Mouse (Mus musculus): ENCODE measurements at regions not wholly inside any gene's neighbourhood (a gene's known extent, or its start where the extent isn't known, plus 50 kb on each side); places are given as distances from the start of the nearest gene placed in this dataset.

DNA sequence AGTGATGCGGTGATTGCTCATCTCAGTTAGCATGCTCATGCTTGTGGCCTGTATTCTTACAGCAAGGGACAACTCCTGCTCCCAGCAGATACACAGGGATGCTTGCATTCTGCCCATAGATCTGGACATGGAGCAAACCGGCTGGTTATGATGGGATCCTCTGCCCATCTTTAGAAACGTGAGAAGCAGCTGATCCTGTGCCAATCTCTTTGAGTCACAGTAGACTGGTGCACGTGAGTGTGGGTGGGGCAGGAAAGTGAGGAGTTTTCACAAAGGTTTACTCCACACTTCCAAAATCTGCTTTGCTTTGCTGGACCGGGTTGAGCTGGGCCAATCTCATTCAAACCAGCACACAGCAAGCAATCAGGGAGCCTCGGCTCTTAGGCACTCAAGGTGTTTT lies 93.5 kb upstream of the Arhgap28 start:
- 85% methylated on average over 6 of the region's 6 CpGs for WGBS
- TF ChIP-seq CTCF (IDR thresholded peaks at IDR 0.05; ENCODE audit: extremely low read depth, insufficient read depth, insufficient read length, insufficient replicate concordance): no peak

DNA sequence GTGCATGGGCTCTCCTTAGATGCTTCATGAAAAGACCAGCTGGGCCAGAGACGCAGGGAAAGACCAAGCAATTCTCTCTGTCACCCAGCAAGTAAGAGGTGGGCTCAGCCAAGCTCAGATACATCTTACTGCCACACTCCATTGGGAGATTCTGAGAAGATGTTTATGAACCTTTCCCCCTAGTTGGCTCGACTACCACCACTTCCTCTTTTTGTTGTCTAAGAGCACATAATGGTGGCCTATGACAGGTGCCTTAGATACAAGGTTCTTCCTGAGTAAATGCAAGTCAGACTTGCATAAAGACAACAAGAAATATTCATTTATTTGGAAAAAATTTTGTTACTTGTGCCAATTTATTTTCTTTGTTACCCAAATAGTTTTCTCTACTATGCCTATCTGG lies 96.2 kb upstream of the Arhgap28 start:
- H3K4me1 ChIP-seq (ENCODE audit: control insufficient read depth, insufficient read depth, insufficient read length): 0 out of 2 replicates have a peak, but pooled peaks cover 2% of the 10 kb centered on the region
- no peak overlapping the region for H3K4me3 ChIP-seq (ENCODE audit: extremely low read depth, insufficient read depth, insufficient read length)
- no peaks in the 10 kb centered on the region for H3K27me3 ChIP-seq (ENCODE audit: control insufficient read depth, insufficient read depth, low read length)
- 34% methylated on average over 2 of the region's 2 CpGs for WGBS
- TF ChIP-seq CTCF (IDR thresholded peaks at IDR 0.05; ENCODE audit: extremely low read depth, insufficient read depth, insufficient read length, insufficient replicate concordance) (no peak), POLR2A (IDR thresholded peaks at IDR 0.05; ENCODE audit: low read depth, low read length) (no peak)
- no peaks in the 10 kb centered on the region for H3K36me3 ChIP-seq (ENCODE audit: control insufficient read depth, insufficient read depth, low read length)
- DNase-seq (ENCODE audit: low read depth in 1 of 2, low spot score in 2 of 2): no peak
- H3K27ac ChIP-seq (ENCODE audit: insufficient read depth, low read length): no peak overlapping the region

More for the DNA sequence above, 93.5 kb upstream of the Arhgap28 start:
- Histone ChIP-seq H3K27me3 (ENCODE audit: control insufficient read depth, insufficient read depth, low read length) (no peaks in the 10 kb centered on the region), H3K4me1 (ENCODE audit: control insufficient read depth, insufficient read depth, insufficient read length) (0 out of 2 replicates have a peak, but pooled peaks cover 2% of the 10 kb centered on the region), H3K27ac (ENCODE audit: insufficient read depth, low read length) (no peak overlapping the region), H3K36me3 (ENCODE audit: control insufficient read depth, insufficient read depth, low read length) (no peaks in the 10 kb centered on the region), H3K4me3 (ENCODE audit: extremely low read depth, insufficient read depth, insufficient read length) (no peak overlapping the region)
- no peak for DNase-seq (ENCODE audit: low read depth in 1 of 2, low spot score in 2 of 2)

DNA sequence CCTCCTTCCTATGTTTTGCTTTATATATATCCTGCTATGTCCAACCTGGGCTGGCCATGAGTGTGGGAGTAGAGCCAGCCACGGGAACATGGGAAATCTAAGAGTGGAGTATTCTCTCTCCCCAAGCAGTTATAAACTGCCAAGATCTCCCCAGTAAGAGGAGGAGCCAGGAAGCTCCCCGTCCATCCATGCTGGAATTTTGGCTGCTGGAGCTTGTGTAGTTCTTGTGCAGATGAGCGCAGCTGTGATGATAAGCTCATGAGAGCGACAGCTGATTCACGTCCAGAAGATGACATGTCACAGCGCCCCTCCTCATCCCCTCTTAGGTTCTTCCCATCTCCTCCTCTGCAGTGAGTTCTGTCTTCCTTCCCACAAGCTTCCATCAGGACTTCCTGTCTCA lies 99.4 kb upstream of the Arhgap28 start:
- H3K36me3 ChIP-seq (ENCODE audit: control insufficient read depth, insufficient read depth, low read length): no peaks in the 10 kb centered on the region
- 84% methylated on average over 6 of the region's 6 CpGs for WGBS
- no peak for DNase-seq (ENCODE audit: low read depth in 1 of 2, low spot score in 2 of 2)
- H3K27ac ChIP-seq (ENCODE audit: insufficient read depth, low read length): no peak overlapping the region
- H3K27me3 ChIP-seq (ENCODE audit: control insufficient read depth, insufficient read depth, low read length): no peaks in the 10 kb centered on the region
- no peak for TF ChIP-seq POLR2A (IDR thresholded peaks at IDR 0.05; ENCODE audit: low read depth, low read length)
- TF ChIP-seq CTCF (IDR thresholded peaks at IDR 0.05; ENCODE audit: extremely low read depth, insufficient read depth, insufficient read length, insufficient replicate concordance): no peak
- H3K4me1 ChIP-seq (ENCODE audit: control insufficient read depth, insufficient read depth, insufficient read length): 0 out of 2 replicates have a peak, but pooled peaks cover 2% of the 10 kb centered on the region
- no peak overlapping the region for H3K4me3 ChIP-seq (ENCODE audit: extremely low read depth, insufficient read depth, insufficient read length)

DNA sequence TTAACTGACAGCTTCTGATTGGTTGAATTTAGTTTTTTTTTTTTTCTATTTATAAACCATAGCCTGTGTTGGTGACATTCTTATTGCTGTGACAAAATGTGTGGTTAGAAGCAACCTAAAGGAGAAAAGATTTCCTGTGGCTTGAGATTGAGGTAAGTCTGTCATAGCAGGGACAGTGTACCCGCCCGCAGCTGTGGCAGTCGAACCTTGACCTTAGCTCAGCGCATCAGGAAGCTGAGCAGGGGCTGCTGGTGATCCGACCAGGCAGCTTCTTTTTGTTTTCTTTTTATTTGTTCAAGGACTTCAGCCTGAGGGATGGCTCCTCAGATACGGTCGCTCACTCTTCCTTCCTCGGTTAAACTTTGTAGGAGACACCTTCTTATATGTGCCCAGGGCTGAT lies 102.4 kb upstream of the Arhgap28 start:
- Histone ChIP-seq H3K27me3 (ENCODE audit: control insufficient read depth, insufficient read depth, low read length) (no peaks in the 10 kb centered on the region), H3K4me3 (ENCODE audit: extremely low read depth, insufficient read depth, insufficient read length) (no peak overlapping the region), H3K27ac (ENCODE audit: insufficient read depth, low read length) (no peak overlapping the region), H3K36me3 (ENCODE audit: control insufficient read depth, insufficient read depth, low read length) (no peaks in the 10 kb centered on the region), H3K4me1 (ENCODE audit: control insufficient read depth, insufficient read depth, insufficient read length) (no peaks in the 10 kb centered on the region)
- DNase-seq (ENCODE audit: low read depth in 1 of 2, low spot score in 2 of 2): no peak
- no peak for TF ChIP-seq POLR2A (IDR thresholded peaks at IDR 0.05; ENCODE audit: low read depth, low read length)
- TF ChIP-seq CTCF (IDR thresholded peaks at IDR 0.05; ENCODE audit: extremely low read depth, insufficient read depth, insufficient read length, insufficient replicate concordance): no peak
- WGBS: 21% methylated on average over 8 of the region's 8 CpGs

DNA sequence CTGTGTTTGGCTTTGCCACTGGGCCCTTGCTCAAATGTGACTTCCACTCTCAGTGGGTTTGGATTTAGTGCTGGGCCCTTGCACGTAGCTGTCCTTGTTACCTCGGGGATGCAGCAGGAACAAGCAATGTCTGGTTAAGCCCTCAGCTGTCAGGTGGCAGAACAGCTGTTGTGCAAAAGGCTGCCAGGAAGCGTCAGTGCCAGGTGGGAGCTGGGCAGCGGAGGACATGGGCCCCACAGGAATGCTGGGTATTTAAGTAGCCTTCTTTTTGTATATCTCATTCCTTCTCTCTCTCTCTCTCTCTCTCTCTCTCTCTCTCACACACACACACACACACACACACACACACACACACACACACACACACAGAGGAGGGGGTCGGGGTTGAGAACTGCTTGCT lies 104.0 kb upstream of the Arhgap28 start:
- Histone ChIP-seq H3K4me3 (ENCODE audit: extremely low read depth, insufficient read depth, insufficient read length) (no peak overlapping the region), H3K27ac (ENCODE audit: insufficient read depth, low read length) (no peak overlapping the region), H3K27me3 (ENCODE audit: control insufficient read depth, insufficient read depth, low read length) (no peaks in the 10 kb centered on the region), H3K4me1 (ENCODE audit: control insufficient read depth, insufficient read depth, insufficient read length) (no peaks in the 10 kb centered on the region), H3K36me3 (ENCODE audit: control insufficient read depth, insufficient read depth, low read length) (no peaks in the 10 kb centered on the region)
- WGBS: 42% methylated on average over 5 of the region's 5 CpGs
- DNase-seq (ENCODE audit: low read depth in 1 of 2, low spot score in 2 of 2): no peak
- TF ChIP-seq POLR2A (IDR thresholded peaks at IDR 0.05; ENCODE audit: low read depth, low read length): no peak
- TF ChIP-seq CTCF (IDR thresholded peaks at IDR 0.05; ENCODE audit: extremely low read depth, insufficient read depth, insufficient read length, insufficient replicate concordance): no peak

DNA sequence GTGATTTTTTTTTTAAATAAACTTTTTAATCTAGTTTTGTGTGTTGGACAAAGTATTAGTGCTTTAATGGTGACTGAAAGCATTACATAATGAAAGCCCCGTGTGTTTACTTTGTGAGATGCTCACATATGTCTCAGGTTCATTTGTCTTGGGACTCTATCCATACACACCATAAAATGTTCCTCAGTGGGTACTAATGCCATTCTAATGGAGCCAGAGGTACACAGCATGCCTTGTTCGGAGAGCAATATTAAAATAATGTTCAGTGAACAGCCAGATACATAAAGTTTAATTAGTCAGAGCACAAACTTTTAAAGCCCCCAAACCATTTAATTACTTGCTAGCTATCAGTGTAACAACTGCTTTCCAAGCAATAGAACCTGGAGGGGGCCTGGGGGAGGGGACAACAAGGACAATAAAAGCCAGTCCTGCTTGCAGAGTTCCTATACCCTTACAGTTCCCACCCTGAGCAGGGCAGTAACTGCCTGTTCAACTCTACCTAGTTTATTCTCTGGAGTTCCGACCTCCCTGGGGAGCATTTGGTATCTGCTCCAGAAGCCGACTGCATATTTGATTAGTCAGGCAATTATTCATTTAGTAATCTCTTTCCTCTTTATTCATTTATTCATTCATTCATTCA lies 108.0 kb upstream of the Arhgap28 start:
- H3K36me3 ChIP-seq (ENCODE audit: control insufficient read depth, insufficient read depth, low read length): no peaks in the 10 kb centered on the region

DNA sequence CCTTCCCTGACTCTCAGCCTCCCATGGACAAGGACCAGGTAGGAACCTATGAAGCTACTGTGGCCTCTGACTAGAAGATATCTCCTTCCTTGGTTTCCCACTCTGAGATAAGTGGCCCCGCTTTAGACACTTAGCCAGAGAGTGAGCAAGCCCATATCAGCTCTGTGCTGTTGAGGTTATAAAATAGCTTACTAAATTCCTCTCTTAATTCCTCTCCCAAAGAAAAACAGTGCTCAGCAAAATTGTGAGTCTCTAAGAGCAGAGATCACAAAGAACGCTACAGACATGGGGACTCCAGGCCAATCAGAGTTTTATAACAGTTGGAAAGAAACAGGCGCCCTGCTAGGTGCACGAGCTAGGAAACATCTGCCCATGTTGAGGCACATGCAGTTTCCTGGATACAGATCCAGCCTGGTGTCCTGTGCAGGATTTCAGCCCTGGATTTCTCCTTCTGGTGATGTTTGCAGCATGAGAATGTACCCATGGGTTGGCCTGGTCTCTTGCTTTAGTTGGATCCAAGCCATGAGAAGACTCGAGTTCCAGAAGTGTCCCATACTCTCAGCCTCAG lies 108.9 kb upstream of the Arhgap28 start:
- WGBS: 89% methylated on average over 5 of the region's 5 CpGs
- no peaks in the 10 kb centered on the region for H3K36me3 ChIP-seq (ENCODE audit: control insufficient read depth, insufficient read depth, low read length)
- H3K4me3 ChIP-seq (ENCODE audit: extremely low read depth, insufficient read depth, insufficient read length): no peak overlapping the region
- no peak for DNase-seq (ENCODE audit: low read depth in 1 of 2, low spot score in 2 of 2)
- TF ChIP-seq POLR2A (IDR thresholded peaks at IDR 0.05; ENCODE audit: low read depth, low read length): no peak
- no peak for TF ChIP-seq CTCF (IDR thresholded peaks at IDR 0.05; ENCODE audit: extremely low read depth, insufficient read depth, insufficient read length, insufficient replicate concordance)
- no peaks in the 10 kb centered on the region for H3K4me1 ChIP-seq (ENCODE audit: control insufficient read depth, insufficient read depth, insufficient read length)
- H3K27ac ChIP-seq (ENCODE audit: insufficient read depth, low read length): no peak overlapping the region
- no peaks in the 10 kb centered on the region for H3K27me3 ChIP-seq (ENCODE audit: control insufficient read depth, insufficient read depth, low read length)

More for the DNA sequence above, 108.0 kb upstream of the Arhgap28 start:
- Histone ChIP-seq H3K27me3 (ENCODE audit: control insufficient read depth, insufficient read depth, low read length) (no peaks in the 10 kb centered on the region), H3K4me3 (ENCODE audit: extremely low read depth, insufficient read depth, insufficient read length) (no peak overlapping the region), H3K27ac (ENCODE audit: insufficient read depth, low read length) (no peak overlapping the region), H3K4me1 (ENCODE audit: control insufficient read depth, insufficient read depth, insufficient read length) (no peaks in the 10 kb centered on the region)
- TF ChIP-seq CTCF (IDR thresholded peaks at IDR 0.05; ENCODE audit: extremely low read depth, insufficient read depth, insufficient read length, insufficient replicate concordance) (no peak), POLR2A (IDR thresholded peaks at IDR 0.05; ENCODE audit: low read depth, low read length) (no peak)
- no peak for DNase-seq (ENCODE audit: low read depth in 1 of 2, low spot score in 2 of 2)
- 94% methylated on average over 4 of the region's 4 CpGs for WGBS
